22 mouse cellular contexts compared by ENCODE assay signal in genomic region chr19:44965978-44966377, GRCm38 (mm10). TPM values are rescaled to one million over a fixed set of nuclear protein-coding genes. Genes with fewer than 3 reads are reported as not detected.
A peak's percentile ranks its signal among the peaks of the same experiment; 100 is the strongest.
DNase-seq lines count a peak whose midpoint lies in the region; ATAC-seq and TF ChIP-seq lines count a peak whose summit lies in the region.
"Had no signal": no experiment of that assay in that cellular context is flagged by ENCODE, and none has a peak within 500 bp of the region (broad histone marks: within the 10 kb centered on the region; RNA-seq: fewer than 3 reads in every experiment).

No protein-coding gene starts in this region.

- H3K79me2 ChIP-seq in MEL (ENCODE audit: control insufficient read depth, insufficient read depth, low read length, poor library complexity), result no peaks in the 10 kb centered on the region

- no peak; the same call in 1 of the 2 replicates for TF ChIP-seq RAD21 in MEL (IDR thresholded peaks at IDR 0.05; ENCODE audit: low read depth, low read length)

- H3K4me1 ChIP-seq in kidney, postnatal 0 days (replicated peaks; ENCODE audit: insufficient read depth, low read length), result no peaks in the 10 kb centered on the region
- no peaks in the 10 kb centered on the region for H3K4me1 ChIP-seq in lung, embryonic 14.5 days (ENCODE audit: insufficient read depth)
- no peaks in the 10 kb centered on the region for H3K4me1 ChIP-seq in lung, adult 2 months (ENCODE audit: control insufficient read depth, insufficient read depth, low read length)
- H3K4me1 ChIP-seq in MEL (ENCODE audit: control insufficient read depth in 1 of 2, insufficient read depth in 2 of 2, low read length in 2 of 2), result peaks cover 7 to 12% of the 10 kb centered on the region in 2 experiments
- no peaks in the 10 kb centered on the region for H3K4me1 ChIP-seq in liver, embryonic 11.5 days (replicated peaks; ENCODE audit: control insufficient read depth, insufficient read depth, low read length)
- H3K4me1 ChIP-seq: forebrain, embryonic 10.5 days; forebrain, embryonic 13.5 days; hindbrain, embryonic 13.5 days had no signal

- ATAC-seq in kidney, postnatal 0 days (replicated peaks; ENCODE audit: low FRiP score, low read depth), result no peak
- no peak for ATAC-seq in lung, embryonic 14.5 days (ENCODE audit: insufficient read depth)
- ATAC-seq in liver, embryonic 11.5 days (replicated peaks; ENCODE audit: low FRiP score), result no peak
- ATAC-seq: forebrain, embryonic 13.5 days; forebrain, embryonic 16.5 days; hindbrain, embryonic 16.5 days had no signal

- no peak overlapping the region for H3K9ac ChIP-seq in kidney, postnatal 0 days (ENCODE audit: low read depth, low read length)
- no peak overlapping the region for H3K9ac ChIP-seq in lung, embryonic 14.5 days
- H3K9ac ChIP-seq in MEL (ENCODE audit: control insufficient read depth, low read depth, low read length, poor library complexity, severe bottlenecking), result no peak overlapping the region
- no peak overlapping the region for H3K9ac ChIP-seq in liver, embryonic 11.5 days (ENCODE audit: low read depth, low read length)
- H3K9ac ChIP-seq: forebrain, embryonic 13.5 days; hindbrain, embryonic 13.5 days had no signal

- no peaks in the 10 kb centered on the region for H3K27me3 ChIP-seq in kidney, postnatal 0 days (ENCODE audit: insufficient read depth, low read length)
- no peaks in the 10 kb centered on the region for H3K27me3 ChIP-seq in lung, embryonic 14.5 days (ENCODE audit: insufficient read depth, low read length)
- no peaks in the 10 kb centered on the region for H3K27me3 ChIP-seq in MEL (ENCODE audit: control insufficient read depth in 1 of 2, insufficient read depth in 2 of 2, low read length in 2 of 2)
- no peaks in the 10 kb centered on the region for H3K27me3 ChIP-seq in liver, embryonic 11.5 days (replicated peaks; ENCODE audit: control insufficient read depth, insufficient read depth, low read length)
- H3K27me3 ChIP-seq: CH12.LX; forebrain, embryonic 13.5 days; hindbrain, embryonic 13.5 days had no signal

- H3K9me3 ChIP-seq in kidney, postnatal 0 days (replicated peaks; ENCODE audit: low read length), result no peaks in the 10 kb centered on the region
- H3K9me3 ChIP-seq in lung, embryonic 14.5 days (ENCODE audit: low read depth, low read length), result no peaks in the 10 kb centered on the region
- H3K9me3 ChIP-seq in MEL (replicated peaks; ENCODE audit: insufficient read depth, low read length), result no peaks in the 10 kb centered on the region
- no peaks in the 10 kb centered on the region for H3K9me3 ChIP-seq in liver, embryonic 11.5 days (ENCODE audit: control insufficient read depth, low read length)
- H3K9me3 ChIP-seq: forebrain, embryonic 10.5 days; forebrain, embryonic 13.5 days; hindbrain, embryonic 13.5 days had no signal

- TF ChIP-seq EP300 in MEL (IDR thresholded peaks at IDR 0.05; ENCODE audit: low read depth in 1 of 2, low read length in 2 of 2), result no peak

- peak; percentile 8; the same call in 1 of the 2 replicates for TF ChIP-seq CTCF in gastrocnemius, adult 2 months (IDR thresholded peaks at IDR 0.05)
- TF ChIP-seq CTCF in kidney, postnatal 0 days (IDR thresholded peaks at IDR 0.05; ENCODE audit: low read depth), result 0 out of 2 replicates have a peak, but pooled peaks have one; percentile 6
- TF ChIP-seq CTCF in lung, embryonic 14.5 days (IDR thresholded peaks at IDR 0.05; ENCODE audit: low read depth), result 0 out of 2 replicates have a peak, but pooled peaks have one; percentile 11
- TF ChIP-seq CTCF in lung, adult 2 months (IDR thresholded peaks at IDR 0.05; ENCODE audit: insufficient read depth, low read length), result no peak
- TF ChIP-seq CTCF in MEL (IDR thresholded peaks at IDR 0.05 in 2 of 3, conservative IDR thresholded peaks at IDR 0.05 in 1 of 3; ENCODE audit: control insufficient read depth in 1 of 3, insufficient read depth in 1 of 3, low read depth in 2 of 3, low read length in 3 of 3, poor library complexity in 1 of 3, severe bottlenecking in 1 of 3), result peak in 2 of 3 experiments; percentile 34 to 48; a peak in 4 of 6 replicates

- no peak for TF ChIP-seq POLR2A in lung, adult 2 months (IDR thresholded peaks at IDR 0.05; ENCODE audit: borderline replicate concordance, extremely low read depth, low read depth, low read length)
- TF ChIP-seq POLR2A in MEL (IDR thresholded peaks at IDR 0.05; ENCODE audit: control insufficient read depth in 1 of 2, insufficient read depth in 1 of 2, low read depth in 1 of 2, low read length in 2 of 2, poor library complexity in 1 of 2), result no peak

- intact Hi-C loops in gastrocnemius, adult 2 months (cut with DNase I), result no loop called here

- 95% methylated on average over 1 of the region's 1 CpGs for WGBS in kidney, postnatal 0 days
- WGBS in lung, embryonic 14.5 days, result 87% methylated on average over 1 of the region's 1 CpGs
- 98% methylated on average over 1 of the region's 1 CpGs for WGBS in lung, adult 2 months
- 96% methylated on average over 1 of the region's 1 CpGs for WGBS in liver, embryonic 11.5 days

- no peak for DNase-seq in gastrocnemius, adult 2 months
- DNase-seq in gastrocnemius, postnatal 25 days, result no peak
- no peak for DNase-seq in kidney, postnatal 0 days (ENCODE audit: low spot score)
- no peak for DNase-seq in kidney, adult 8-10 months
- DNase-seq in lung, embryonic 14.5 days, result no peak
- DNase-seq in lung, adult 2 months, result no peak
- peak; percentile 56 for DNase-seq in MEL (ENCODE audit: low read depth, low spot score)
- no peak for DNase-seq in liver, embryonic 11.5 days (ENCODE audit: low spot score)
- DNase-seq: adrenal gland, postnatal 10 days; adrenal gland, postnatal 36 days; B cell, adult 2 months; cerebellum, adult 18-20 months; cerebellum, adult 9-10 months; cerebellum, postnatal 14 days; gastrocnemius, postnatal 14 days had no signal

- no peak overlapping the region for H3K4me3 ChIP-seq in gastrocnemius, adult 2 months
- no peak overlapping the region for H3K4me3 ChIP-seq in kidney, postnatal 0 days (replicated peaks; ENCODE audit: low read depth, low read length)
- no peak overlapping the region for H3K4me3 ChIP-seq in lung, embryonic 14.5 days (ENCODE audit: low read depth, low read length)
- no peak overlapping the region for H3K4me3 ChIP-seq in lung, adult 2 months (replicated peaks; ENCODE audit: extremely low read depth, low read depth, low read length)
- no peak overlapping the region for H3K4me3 ChIP-seq in MEL (ENCODE audit: control insufficient read depth in 1 of 2, insufficient read depth in 1 of 2, low read depth in 2 of 2, low read length in 2 of 2)
- H3K4me3 ChIP-seq in liver, embryonic 11.5 days (ENCODE audit: low read depth, low read length), result no peak overlapping the region
- H3K4me3 ChIP-seq: forebrain, embryonic 10.5 days; forebrain, embryonic 13.5 days; hindbrain, embryonic 13.5 days had no signal

- H3K4me2 ChIP-seq in kidney, postnatal 0 days (ENCODE audit: low read length), result no peak overlapping the region
- H3K4me2 ChIP-seq in lung, embryonic 14.5 days, result no peak overlapping the region
- H3K4me2 ChIP-seq in liver, embryonic 11.5 days, result no peak overlapping the region
- H3K4me2 ChIP-seq: forebrain, embryonic 13.5 days; heart, embryonic 11.5 days; hindbrain, embryonic 13.5 days had no signal

- H3K36me3 ChIP-seq in kidney, postnatal 0 days (ENCODE audit: insufficient read depth, low read length), result peaks cover 73% of the 10 kb centered on the region
- H3K36me3 ChIP-seq in lung, embryonic 14.5 days (ENCODE audit: insufficient read depth), result peaks cover 88% of the 10 kb centered on the region
- H3K36me3 ChIP-seq in MEL (ENCODE audit: control insufficient read depth in 1 of 2, insufficient read depth in 2 of 2, low read length in 2 of 2), result peaks cover 17 to 58% of the 10 kb centered on the region in 2 experiments
- H3K36me3 ChIP-seq in liver, embryonic 11.5 days (ENCODE audit: control insufficient read depth, insufficient read depth, low read length), result peaks cover 56% of the 10 kb centered on the region

- H3K27ac ChIP-seq in gastrocnemius, adult 2 months, result no peak overlapping the region
- H3K27ac ChIP-seq in kidney, postnatal 0 days, result no peak overlapping the region
- H3K27ac ChIP-seq in lung, embryonic 14.5 days (ENCODE audit: low read depth), result no peak overlapping the region
- H3K27ac ChIP-seq in MEL (ENCODE audit: control insufficient read depth, low read depth, low read length), result no peak overlapping the region
- H3K27ac ChIP-seq in liver, embryonic 11.5 days (ENCODE audit: low read depth, low read length), result no peak overlapping the region
- H3K27ac ChIP-seq: forebrain, embryonic 10.5 days; forebrain, embryonic 13.5 days; hindbrain, embryonic 13.5 days had no signal

RNA-seq across cellular contexts. Expression of gene Sema4g, which starts 22.9 kb away (rescaled TPM):
- total RNA-seq in gastrocnemius, adult 2 months (2021), result under 1 TPM; 0.10 to 0.11 TPM
- total RNA-seq in gastrocnemius, postnatal 25 days (2021), result under 1 TPM; 0.19 to 0.33 TPM
- polyA plus RNA-seq in kidney, postnatal 0 days (2015; fragmentation: Nextera tagmentation; extraction: Ambion mirVana), result 3.2 and 3.7 TPM in 2 replicates
- polyA plus RNA-seq in lung, embryonic 14.5 days (2014; fragmentation: Nextera tagmentation; extraction: Ambion mirVana), result 1.7 and 2.1 TPM in 2 replicates
- 9.1 and 10.6 TPM in 2 replicates for polyA plus RNA-seq in lung, adult 2 months (2012; rRNA removed)
- 0.10 and 0.15 TPM in 2 replicates for total RNA-seq in MEL (2012; rRNA removed)
- under 1 TPM in 1 of 2 experiments, not detected in 1; 0.47 TPM for polyA plus RNA-seq in MEL (2012; ENCODE audit: insufficient read depth in 1 of 2, insufficient read length in 2 of 2, low read depth in 1 of 2, low replicate concordance in 2 of 2, missing spikeins in 1 of 2)
- polyA plus RNA-seq in liver, embryonic 11.5 days (2014; fragmentation: Nextera tagmentation; extraction: Ambion mirVana), result 4.7 and 4.9 TPM in 2 replicates

RNA-seq across cellular contexts. Expression of gene Slf2, which starts 35.0 kb away (rescaled TPM):
- total RNA-seq in gastrocnemius, adult 2 months (2021), result 10 to 100 TPM; 11.9 to 14.5 TPM
- 10 to 100 TPM; 11.1 to 11.7 TPM for total RNA-seq in gastrocnemius, postnatal 25 days (2021)
- polyA plus RNA-seq in kidney, postnatal 0 days (2015; fragmentation: Nextera tagmentation; extraction: Ambion mirVana), result 19.4 and 21.7 TPM in 2 replicates
- polyA plus RNA-seq in lung, embryonic 14.5 days (2014; fragmentation: Nextera tagmentation; extraction: Ambion mirVana), result 40.6 and 43.9 TPM in 2 replicates
- polyA plus RNA-seq in lung, adult 2 months (2012; rRNA removed), result 24.3 and 61.4 TPM in 2 replicates
- total RNA-seq in MEL (2012; rRNA removed), result 35.4 and 36.7 TPM in 2 replicates
- polyA plus RNA-seq in MEL (2012; ENCODE audit: insufficient read depth in 1 of 2, insufficient read length in 2 of 2, low read depth in 1 of 2, low replicate concordance in 2 of 2, missing spikeins in 1 of 2), result 100 to 1,000 TPM in 1 of 2 experiments, 10 to 100 TPM in 1; 30.2 to 109 TPM
- polyA plus RNA-seq in liver, embryonic 11.5 days (2014; fragmentation: Nextera tagmentation; extraction: Ambion mirVana), result 49.8 and 50.1 TPM in 2 replicates

RNA-seq across cellular contexts. Expression of gene Twnk, which starts 39.5 kb away (rescaled TPM):
- 10 to 100 TPM; 18.0 to 25.4 TPM for total RNA-seq in gastrocnemius, adult 2 months (2021)
- 10 to 100 TPM; 16.2 to 16.6 TPM for total RNA-seq in gastrocnemius, postnatal 25 days (2021)
- polyA plus RNA-seq in kidney, postnatal 0 days (2015; fragmentation: Nextera tagmentation; extraction: Ambion mirVana), result 15.7 and 19.4 TPM in 2 replicates
- 13.0 and 14.8 TPM in 2 replicates for polyA plus RNA-seq in lung, embryonic 14.5 days (2014; fragmentation: Nextera tagmentation; extraction: Ambion mirVana)
- 4.2 and 7.2 TPM in 2 replicates for polyA plus RNA-seq in lung, adult 2 months (2012; rRNA removed)
- total RNA-seq in MEL (2012; rRNA removed), result 35.9 and 37.5 TPM in 2 replicates
- 10 to 100 TPM in 1 of 2 experiments, not detected in 1; 55.6 TPM for polyA plus RNA-seq in MEL (2012; ENCODE audit: insufficient read depth in 1 of 2, insufficient read length in 2 of 2, low read depth in 1 of 2, low replicate concordance in 2 of 2, missing spikeins in 1 of 2)
- 24.9 and 25.1 TPM in 2 replicates for polyA plus RNA-seq in liver, embryonic 11.5 days (2014; fragmentation: Nextera tagmentation; extraction: Ambion mirVana)

RNA-seq across cellular contexts. Expression of gene Mrpl43, which starts 40.3 kb away (rescaled TPM):
- total RNA-seq in gastrocnemius, adult 2 months (2021), result 10 to 100 TPM; 31.0 to 42.5 TPM
- total RNA-seq in gastrocnemius, postnatal 25 days (2021), result 10 to 100 TPM; 32.8 to 36.4 TPM
- polyA plus RNA-seq in kidney, postnatal 0 days (2015; fragmentation: Nextera tagmentation; extraction: Ambion mirVana), result 78.9 and 79.9 TPM in 2 replicates
- 61.3 and 63.6 TPM in 2 replicates for polyA plus RNA-seq in lung, embryonic 14.5 days (2014; fragmentation: Nextera tagmentation; extraction: Ambion mirVana)
- polyA plus RNA-seq in lung, adult 2 months (2012; rRNA removed), result 50.1 and 78.0 TPM in 2 replicates
- 136 and 145 TPM in 2 replicates for total RNA-seq in MEL (2012; rRNA removed)
- 100 to 1,000 TPM in 1 of 2 experiments, not detected in 1; 136 TPM for polyA plus RNA-seq in MEL (2012; ENCODE audit: insufficient read depth in 1 of 2, insufficient read length in 2 of 2, low read depth in 1 of 2, low replicate concordance in 2 of 2, missing spikeins in 1 of 2)
- polyA plus RNA-seq in liver, embryonic 11.5 days (2014; fragmentation: Nextera tagmentation; extraction: Ambion mirVana), result 62.2 and 65.3 TPM in 2 replicates

RNA-seq across cellular contexts. Expression of gene Lzts2, which starts 48.2 kb away (rescaled TPM):
- total RNA-seq in gastrocnemius, adult 2 months (2021), result 10 to 100 TPM; 21.0 to 29.3 TPM
- total RNA-seq in gastrocnemius, postnatal 25 days (2021), result 10 to 100 TPM; 19.2 to 22.9 TPM
- polyA plus RNA-seq in kidney, postnatal 0 days (2015; fragmentation: Nextera tagmentation; extraction: Ambion mirVana), result 58.6 and 69.5 TPM in 2 replicates
- polyA plus RNA-seq in lung, embryonic 14.5 days (2014; fragmentation: Nextera tagmentation; extraction: Ambion mirVana), result 68.5 and 75.4 TPM in 2 replicates
- 143 TPM in 2 replicates for polyA plus RNA-seq in lung, adult 2 months (2012; rRNA removed)
- total RNA-seq in MEL (2012; rRNA removed), result 4.0 and 4.2 TPM in 2 replicates
- polyA plus RNA-seq in MEL (2012; ENCODE audit: insufficient read depth in 1 of 2, insufficient read length in 2 of 2, low read depth in 1 of 2, low replicate concordance in 2 of 2, missing spikeins in 1 of 2), result 10 to 100 TPM in 1 of 2 experiments, not detected in 1; 13.1 TPM
- polyA plus RNA-seq in liver, embryonic 11.5 days (2014; fragmentation: Nextera tagmentation; extraction: Ambion mirVana), result 28.6 and 31.4 TPM in 2 replicates
